In the genomic region with DNA sequence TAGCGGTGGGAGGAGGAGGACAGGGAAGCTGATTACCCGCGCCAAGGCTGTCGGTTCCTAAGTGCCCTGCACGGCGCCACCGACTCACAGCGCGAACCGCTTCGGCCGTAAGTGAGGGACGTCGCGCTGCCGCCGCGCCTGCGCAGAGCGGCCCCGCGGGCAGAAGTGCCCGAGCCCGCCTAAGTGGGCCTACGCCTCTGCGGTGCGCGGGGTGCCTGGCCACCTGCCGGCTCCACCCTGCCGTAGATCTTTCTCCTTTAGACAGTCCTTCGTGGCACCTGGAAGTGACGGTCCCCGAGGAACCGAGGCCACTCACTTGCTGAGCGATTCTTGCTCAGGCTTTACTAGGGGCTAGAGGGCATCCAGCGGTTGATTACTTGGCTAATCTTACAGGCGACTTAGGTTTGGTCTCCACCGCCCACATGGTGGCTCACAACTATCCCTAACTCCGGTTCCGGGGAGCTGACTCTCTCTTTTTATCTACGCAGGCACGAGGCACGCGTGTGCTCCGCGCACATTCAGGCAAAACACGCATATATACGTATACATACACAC, we compare ENCODE assay signal across 8 mouse cellular contexts. TPM values are rescaled to one million over a fixed set of nuclear protein-coding genes. Genes with fewer than 3 reads are reported as not detected.
DNase-seq lines count a peak whose midpoint lies in the region; ATAC-seq and TF ChIP-seq lines count a peak whose summit lies in the region.

No protein-coding gene starts in this region.

- H3K27ac ChIP-seq in forebrain, embryonic 12.5 days, result peak overlapping the region; percentile 97
- H3K27ac ChIP-seq in heart, postnatal 0 days (ENCODE audit: low read depth), result peak overlapping the region; percentile 86
- H3K27ac ChIP-seq in liver, embryonic 15.5 days (replicated peaks), result peak overlapping the region; percentile 95
- H3K27ac ChIP-seq in neural tube, embryonic 11.5 days (ENCODE audit: low read depth, low read length), result peak overlapping the region; percentile 86
- peak overlapping the region; percentile 86 for H3K27ac ChIP-seq in stomach, embryonic 16.5 days (ENCODE audit: low read length)

- no peaks in the 10 kb centered on the region for H3K9me3 ChIP-seq in E14TG2a.4 (ENCODE audit: low read length)
- H3K9me3 ChIP-seq in forebrain, embryonic 12.5 days, result no peaks in the 10 kb centered on the region
- H3K9me3 ChIP-seq in heart, postnatal 0 days (replicated peaks; ENCODE audit: control insufficient read depth, low read length), result no peaks in the 10 kb centered on the region
- no peaks in the 10 kb centered on the region for H3K9me3 ChIP-seq in liver, embryonic 15.5 days (replicated peaks)
- H3K9me3 ChIP-seq in neural tube, embryonic 11.5 days (ENCODE audit: control insufficient read depth, low read length), result no peaks in the 10 kb centered on the region
- H3K9me3 ChIP-seq in stomach, embryonic 16.5 days (replicated peaks; ENCODE audit: control insufficient read depth, low read length), result no peaks in the 10 kb centered on the region

- H3K27me3 ChIP-seq in E14TG2a.4 (ENCODE audit: insufficient read depth, low read length), result no peaks in the 10 kb centered on the region
- no peaks in the 10 kb centered on the region for H3K27me3 ChIP-seq in forebrain, embryonic 12.5 days
- H3K27me3 ChIP-seq in heart, postnatal 0 days (ENCODE audit: control insufficient read depth, insufficient read depth, low read length), result no peaks in the 10 kb centered on the region
- no peaks in the 10 kb centered on the region for H3K27me3 ChIP-seq in liver, embryonic 15.5 days
- no peaks in the 10 kb centered on the region for H3K27me3 ChIP-seq in neural tube, embryonic 11.5 days (ENCODE audit: control insufficient read depth, insufficient read depth, low read length)
- no peaks in the 10 kb centered on the region for H3K27me3 ChIP-seq in stomach, embryonic 16.5 days (ENCODE audit: control insufficient read depth, insufficient read depth, low read length)

- TF ChIP-seq EP300 in heart, postnatal 0 days (IDR thresholded peaks at IDR 0.05; ENCODE audit: low read depth), result no peak; the same call in 1 of the 2 replicates

- H3K36me3 ChIP-seq in E14TG2a.4 (ENCODE audit: insufficient read depth, low read length), result peaks cover 13% of the 10 kb centered on the region
- H3K36me3 ChIP-seq in forebrain, embryonic 12.5 days (replicated peaks), result peaks cover 12% of the 10 kb centered on the region
- H3K36me3 ChIP-seq in heart, postnatal 0 days (replicated peaks; ENCODE audit: control insufficient read depth, insufficient read depth, low read length), result peaks cover 8% of the 10 kb centered on the region; the same call in 1 of the 2 replicates
- H3K36me3 ChIP-seq in liver, embryonic 15.5 days (replicated peaks), result peaks cover 29% of the 10 kb centered on the region
- H3K36me3 ChIP-seq in neural tube, embryonic 11.5 days (ENCODE audit: control insufficient read depth, insufficient read depth, low read length), result no peaks in the 10 kb centered on the region
- H3K36me3 ChIP-seq in stomach, embryonic 16.5 days (ENCODE audit: control insufficient read depth, insufficient read depth, low read length), result no peaks in the 10 kb centered on the region

- peak overlapping the region; percentile 67 for H3K4me2 ChIP-seq in forebrain, embryonic 12.5 days
- peak overlapping the region; percentile 88 for H3K4me2 ChIP-seq in heart, postnatal 0 days (ENCODE audit: low read depth, low read length)
- H3K4me2 ChIP-seq in liver, embryonic 15.5 days, result peak overlapping the region; percentile 91
- H3K4me2 ChIP-seq in neural tube, embryonic 11.5 days (ENCODE audit: low read depth), result peak overlapping the region; percentile 70
- H3K4me2 ChIP-seq in stomach, embryonic 16.5 days (ENCODE audit: low read depth, low read length), result peak overlapping the region; percentile 87

- no peak for TF ChIP-seq CTCF in E14TG2a.4 (conservative IDR thresholded peaks at IDR 0.05; ENCODE audit: low read length)
- TF ChIP-seq CTCF in heart, postnatal 0 days (IDR thresholded peaks at IDR 0.05; ENCODE audit: low read depth), result no peak

- peak overlapping the region; percentile 96 for H3K4me3 ChIP-seq in E14TG2a.4 (replicated peaks; ENCODE audit: low read length)
- H3K4me3 ChIP-seq in forebrain, embryonic 12.5 days (replicated peaks), result peak overlapping the region; percentile 78
- peak overlapping the region; percentile 83 for H3K4me3 ChIP-seq in heart, postnatal 0 days (ENCODE audit: low read depth, low read length)
- H3K4me3 ChIP-seq in liver, embryonic 15.5 days (replicated peaks), result peak overlapping the region; percentile 93
- peak overlapping the region; percentile 86 for H3K4me3 ChIP-seq in neural tube, embryonic 11.5 days (ENCODE audit: low read depth, low read length)
- peak overlapping the region; percentile 93 for H3K4me3 ChIP-seq in stomach, embryonic 16.5 days (replicated peaks; ENCODE audit: low read length)

- ATAC-seq in forebrain, embryonic 12.5 days (ENCODE audit: low FRiP score), result peak; percentile 96
- peak; percentile 96 for ATAC-seq in heart, postnatal 0 days (ENCODE audit: insufficient read depth, low read depth)
- ATAC-seq in liver, embryonic 15.5 days (ENCODE audit: insufficient read depth), result peak; percentile 95
- ATAC-seq in neural tube, embryonic 11.5 days (ENCODE audit: insufficient read depth, low FRiP score, low TSS enrichment), result peak; percentile 95
- peak; percentile 95 for ATAC-seq in stomach, embryonic 16.5 days (ENCODE audit: insufficient read depth, low FRiP score)

- peak overlapping the region; percentile 87 for H3K9ac ChIP-seq in forebrain, embryonic 12.5 days
- H3K9ac ChIP-seq in heart, postnatal 0 days (replicated peaks; ENCODE audit: low read depth, low read length), result peak overlapping the region; percentile 77
- peak overlapping the region; percentile 83 for H3K9ac ChIP-seq in liver, embryonic 15.5 days
- H3K9ac ChIP-seq in neural tube, embryonic 11.5 days (ENCODE audit: low read length), result peak overlapping the region; percentile 86
- peak overlapping the region; percentile 90 for H3K9ac ChIP-seq in stomach, embryonic 16.5 days (ENCODE audit: low read length)

- DNase-seq in c-Kit-positive CD71-positive TER-119-positive erythroid progenitor cells, embryonic 14.5 days (ENCODE audit: low spot score), result peak; percentile 84
- DNase-seq in heart, postnatal 0 days (ENCODE audit: low spot score), result peak; percentile 87
- DNase-seq in kidney, postnatal 36 days, result peak; percentile 87 to 91
- DNase-seq in neural tube, embryonic 11.5 days (ENCODE audit: low spot score), result peak; percentile 95

- H3K4me1 ChIP-seq in E14TG2a.4 (replicated peaks; ENCODE audit: low read depth, low read length), result peaks cover 22% of the 10 kb centered on the region
- peaks cover 15% of the 10 kb centered on the region for H3K4me1 ChIP-seq in forebrain, embryonic 12.5 days
- 0 out of 2 replicates have a peak, but pooled peaks cover 7% of the 10 kb centered on the region for H3K4me1 ChIP-seq in heart, postnatal 0 days (ENCODE audit: control insufficient read depth, insufficient read depth)
- peaks cover 34% of the 10 kb centered on the region for H3K4me1 ChIP-seq in liver, embryonic 15.5 days (replicated peaks)
- H3K4me1 ChIP-seq in neural tube, embryonic 11.5 days (ENCODE audit: control insufficient read depth, insufficient read depth, low read length), result peaks cover 6% of the 10 kb centered on the region; the same call in 1 of the 2 replicates
- H3K4me1 ChIP-seq in stomach, embryonic 16.5 days (ENCODE audit: control insufficient read depth, insufficient read depth, low read length), result peaks cover 11% of the 10 kb centered on the region

- under 1% methylated on average over 48 of the region's 48 CpGs for WGBS in forebrain, embryonic 12.5 days
- WGBS in heart, postnatal 0 days, result under 1% methylated on average over 48 of the region's 48 CpGs
- under 1% methylated on average over 48 of the region's 48 CpGs for WGBS in liver, embryonic 15.5 days (ENCODE audit: insufficient replicate concordance)
- WGBS in neural tube, embryonic 11.5 days, result under 1% methylated on average over 47 of the region's 48 CpGs
- under 1% methylated on average over 48 of the region's 48 CpGs for whole genome bisulfite sequencing in stomach, embryonic 16.5 days

RNA-seq across cellular contexts. Expression of gene Dpy30, which starts 7.4 kb away (rescaled TPM):
- polyA plus RNA-seq in forebrain, embryonic 12.5 days (2016; fragmentation: Nextera tagmentation; extraction: Ambion mirVana), result 252 and 269 TPM in 2 replicates
- 65.6 and 96.7 TPM in 2 replicates for total RNA-seq in heart, postnatal 0 days (2014; rRNA removed; ENCODE audit: low replicate concordance)
- 209 and 213 TPM in 2 replicates for polyA plus RNA-seq in heart, postnatal 0 days (2015; fragmentation: Nextera tagmentation; extraction: Ambion mirVana)
- polyA plus RNA-seq in liver, embryonic 15.5 days (2015; fragmentation: Nextera tagmentation; extraction: Ambion mirVana), result 98.0 and 119 TPM in 2 replicates
- 227 and 231 TPM in 2 replicates for polyA plus RNA-seq in neural tube, embryonic 11.5 days (2014; fragmentation: Nextera tagmentation; extraction: Ambion mirVana)
- 207 and 212 TPM in 2 replicates for polyA plus RNA-seq in stomach, embryonic 16.5 days (2015; fragmentation: Nextera tagmentation; extraction: Ambion mirVana)

RNA-seq across cellular contexts. Expression of gene Memo1, which starts 21.1 kb away (rescaled TPM):
- polyA plus RNA-seq in forebrain, embryonic 12.5 days (2016; fragmentation: Nextera tagmentation; extraction: Ambion mirVana), result 71.1 and 77.4 TPM in 2 replicates
- 30.2 and 128 TPM in 2 replicates for total RNA-seq in heart, postnatal 0 days (2014; rRNA removed; ENCODE audit: low replicate concordance)
- polyA plus RNA-seq in heart, postnatal 0 days (2015; fragmentation: Nextera tagmentation; extraction: Ambion mirVana), result 67.5 and 68.8 TPM in 2 replicates
- 88.8 and 96.4 TPM in 2 replicates for polyA plus RNA-seq in liver, embryonic 15.5 days (2015; fragmentation: Nextera tagmentation; extraction: Ambion mirVana)
- polyA plus RNA-seq in neural tube, embryonic 11.5 days (2014; fragmentation: Nextera tagmentation; extraction: Ambion mirVana), result 86.4 and 89.3 TPM in 2 replicates
- 82.7 and 87.5 TPM in 2 replicates for polyA plus RNA-seq in stomach, embryonic 16.5 days (2015; fragmentation: Nextera tagmentation; extraction: Ambion mirVana)

RNA-seq across cellular contexts. Expression of gene Spast, which starts 22.4 kb away (rescaled TPM):
- polyA plus RNA-seq in forebrain, embryonic 12.5 days (2016; fragmentation: Nextera tagmentation; extraction: Ambion mirVana), result 28.5 and 39.7 TPM in 2 replicates
- total RNA-seq in heart, postnatal 0 days (2014; rRNA removed; ENCODE audit: low replicate concordance), result 27.0 and 29.9 TPM in 2 replicates
- polyA plus RNA-seq in heart, postnatal 0 days (2015; fragmentation: Nextera tagmentation; extraction: Ambion mirVana), result 10.3 and 10.5 TPM in 2 replicates
- polyA plus RNA-seq in liver, embryonic 15.5 days (2015; fragmentation: Nextera tagmentation; extraction: Ambion mirVana), result 5.2 and 5.3 TPM in 2 replicates
- polyA plus RNA-seq in neural tube, embryonic 11.5 days (2014; fragmentation: Nextera tagmentation; extraction: Ambion mirVana), result 48.9 and 49.3 TPM in 2 replicates
- 11.3 and 11.7 TPM in 2 replicates for polyA plus RNA-seq in stomach, embryonic 16.5 days (2015; fragmentation: Nextera tagmentation; extraction: Ambion mirVana)

Comparison
In these comparisons a context has a peak if more than half of its experiments do, and no peak if none do; other contexts are left out.
1. Peak in every context shown above with its lines: DNase-seq, ATAC-seq, H3K4me3 ChIP-seq and H3K27ac ChIP-seq.